Mouse (Mus musculus) MEL (cell line): Measurements from ENCODE around the gene C130032M10Rik. TPM values are rescaled to one million over a fixed set of nuclear protein-coding genes. Genes with fewer than 3 reads are reported as not detected.

ENCODE experiments used
- DNase-seq: peaks from one replicate; pipeline ENCODE4 v3.0.0; 2011; ENCODE audit warnings: low read depth, low spot score
- H3K27ac ChIP-seq: 2 replicates; pipeline ENCODE4 v1.5.1; 2012; ENCODE audit warnings: low read depth, mild to moderate bottlenecking, control low read depth, low read length, moderate library complexity; ENCODE audit not compliant: control insufficient read depth
- H3K27me3 ChIP-seq, 2 experiments: fragments of 150-350 bp in 1 of 2; sonication (generic) in 1 of 2; 2 replicates each; pipeline ENCODE4 v1.6.1; 2012; ENCODE audit warnings: low read length in 2 of 2, mild to moderate bottlenecking in 2 of 2, improper control_type of control experiment in 1 of 2, moderate library complexity in 1 of 2; ENCODE audit not compliant: insufficient read depth in 2 of 2, control insufficient read depth in 1 of 2
- H3K36me3 ChIP-seq, 2 experiments: 2 replicates each; pipeline ENCODE4 v1.6.1; 2012 to 2014; ENCODE audit warnings: low read length in 2 of 2, improper control_type of control experiment in 1 of 2, inconsistent platforms in 1 of 2, mild to moderate bottlenecking in 1 of 2; ENCODE audit not compliant: insufficient read depth in 2 of 2, control insufficient read depth in 1 of 2
- H3K4me1 ChIP-seq, 2 experiments: fragments of 150-350 bp in 1 of 2; sonication (generic) in 1 of 2; 2 replicates each; pipeline ENCODE4 v1.6.1; 2012; ENCODE audit warnings: low read length in 2 of 2, improper control_type of control experiment in 1 of 2, mild to moderate bottlenecking in 1 of 2; ENCODE audit not compliant: insufficient read depth in 2 of 2, control insufficient read depth in 1 of 2
- H3K4me3 ChIP-seq, 2 experiments: fragments of 150-350 bp in 1 of 2; sonication (generic) in 1 of 2; 2 replicates each; pipeline ENCODE4 v1.5.1; 2012; ENCODE audit warnings: low read depth in 2 of 2, low read length in 2 of 2, mild to moderate bottlenecking in 2 of 2, moderate library complexity in 2 of 2, control low read depth in 1 of 2, improper control_type of control experiment in 1 of 2; ENCODE audit not compliant: control insufficient read depth in 1 of 2, insufficient read depth in 1 of 2
- H3K79me2 ChIP-seq: 2 replicates; pipeline ENCODE4 v1.6.1; 2012; ENCODE audit warnings: mild to moderate bottlenecking, low read length, moderate library complexity; ENCODE audit not compliant: control insufficient read depth, poor library complexity, insufficient read depth
- H3K9ac ChIP-seq: 2 replicates; pipeline ENCODE4 v1.6.1; 2012; ENCODE audit warnings: low read depth, mild to moderate bottlenecking, control low read depth, low read length, moderate library complexity; ENCODE audit not compliant: control insufficient read depth, poor library complexity, severe bottlenecking
- H3K9me3 ChIP-seq: fragments of 150-350 bp; sonication (generic); replicated peaks from 2 replicates; pipeline ENCODE4 v1.6.1; 2012; ENCODE audit warnings: mild to moderate bottlenecking, low read length, improper control_type of control experiment, moderate library complexity; ENCODE audit not compliant: insufficient read depth
- CTCF ChIP-seq, 3 experiments: IDR thresholded peaks in 2 of 3; conservative IDR thresholded peaks in 1 of 3; 2 replicates each; pipeline ENCODE4 v1.5.1; 2011 to 2012; ENCODE audit warnings: low read length in 3 of 3, low read depth in 2 of 3, mild to moderate bottlenecking in 2 of 3, improper control_type of control experiment in 1 of 3, inconsistent platforms in 1 of 3, mixed read lengths in 1 of 3, moderate library complexity in 1 of 3; ENCODE audit not compliant: control insufficient read depth in 1 of 3, insufficient read depth in 1 of 3, poor library complexity in 1 of 3, severe bottlenecking in 1 of 3
- E2F4 ChIP-seq: IDR thresholded peaks from 2 replicates; pipeline ENCODE4 v1.6.1; 2011; ENCODE audit warnings: low read depth, low read length, improper control_type of control experiment, borderline replicate concordance
- ETS1 ChIP-seq: IDR thresholded peaks from 2 replicates; pipeline ENCODE4 v1.6.1; 2012; ENCODE audit warnings: low read depth, mild to moderate bottlenecking, inconsistent platforms, low read length, improper control_type of control experiment, moderate library complexity
- GABPA ChIP-seq: IDR thresholded peaks from 2 replicates; pipeline ENCODE4 v1.6.1; 2012; ENCODE audit warnings: low read depth, mild to moderate bottlenecking, inconsistent platforms, low read length, improper control_type of control experiment, moderate library complexity
- HCFC1 ChIP-seq: IDR thresholded peaks from 2 replicates; pipeline ENCODE4 v1.6.1; 2012; ENCODE audit warnings: low read depth, mild to moderate bottlenecking, inconsistent platforms, low read length, improper control_type of control experiment, moderate library complexity
- JUND ChIP-seq: IDR thresholded peaks from 2 replicates; pipeline ENCODE4 v1.6.1; 2011; ENCODE audit warnings: low read depth, mild to moderate bottlenecking, improper control_type of control experiment, low read length
- KAT2A ChIP-seq: conservative IDR thresholded peaks from 2 replicates; pipeline ENCODE4 v1.6.1; 2012; ENCODE audit warnings: low read depth, low read length, improper control_type of control experiment, inconsistent platforms
- MAX ChIP-seq: IDR thresholded peaks from 2 replicates; pipeline ENCODE4 v1.6.1; 2011; ENCODE audit warnings: low read length, improper control_type of control experiment
- MEF2A ChIP-seq: IDR thresholded peaks from 2 replicates; pipeline ENCODE4 v1.6.1; 2014; ENCODE audit warnings: low read depth, mild to moderate bottlenecking, inconsistent platforms, low read length, improper control_type of control experiment; ENCODE audit not compliant: poor library complexity, insufficient replicate concordance, severe bottlenecking; ENCODE audit errors: extremely low read depth
- NELFE ChIP-seq: IDR thresholded peaks from 2 replicates; pipeline ENCODE4 v1.6.1; 2011; ENCODE audit warnings: low read depth, low read length, improper control_type of control experiment
- NRF1 ChIP-seq: IDR thresholded peaks from 2 replicates; pipeline ENCODE4 v1.6.1; 2014; ENCODE audit warnings: low read depth, mild to moderate bottlenecking, inconsistent platforms, low read length, improper control_type of control experiment, moderate library complexity; ENCODE audit not compliant: poor library complexity, insufficient read depth, severe bottlenecking
- POLR2A ChIP-seq, 2 experiments: IDR thresholded peaks; 2 replicates each; pipeline ENCODE4 v1.6.1; 2011 to 2012; ENCODE audit warnings: low read length in 2 of 2, mild to moderate bottlenecking in 2 of 2, control low read depth in 1 of 2, improper control_type of control experiment in 1 of 2, low read depth in 1 of 2, moderate library complexity in 1 of 2; ENCODE audit not compliant: control insufficient read depth in 1 of 2, insufficient read depth in 1 of 2, poor library complexity in 1 of 2
- RAD21 ChIP-seq: IDR thresholded peaks from 2 replicates; pipeline ENCODE4 v1.6.1; 2011; ENCODE audit warnings: mild to moderate bottlenecking, low read depth, low read length, improper control_type of control experiment
- SIN3A ChIP-seq: IDR thresholded peaks from 2 replicates; pipeline ENCODE4 v1.6.1; 2012; ENCODE audit warnings: low read length, improper control_type of control experiment, inconsistent platforms
- SMC3 ChIP-seq: IDR thresholded peaks from 2 replicates; pipeline ENCODE4 v1.6.1; 2011; ENCODE audit warnings: low read depth, low read length, improper control_type of control experiment
- TAL1 ChIP-seq: IDR thresholded peaks from 2 replicates; pipeline ENCODE4 v1.6.1; 2012; ENCODE audit warnings: mild to moderate bottlenecking, inconsistent platforms, low read length, moderate library complexity, mixed read lengths
- TBP ChIP-seq: IDR thresholded peaks from 2 replicates; pipeline ENCODE4 v1.8.0; 2011; ENCODE audit warnings: low read depth, low read length, improper control_type of control experiment
- USF1 ChIP-seq: IDR thresholded peaks from 2 replicates; pipeline ENCODE4 v1.6.1; 2014; ENCODE audit warnings: low read depth, mild to moderate bottlenecking, inconsistent platforms, low read length, improper control_type of control experiment, moderate library complexity
- USF2 ChIP-seq, 2 experiments: IDR thresholded peaks; 2 replicates each; pipeline ENCODE4 v1.6.1; 2011 to 2012; ENCODE audit warnings: improper control_type of control experiment in 2 of 2, low read length in 2 of 2, borderline replicate concordance in 1 of 2, inconsistent platforms in 1 of 2, low read depth in 1 of 2, mild to moderate bottlenecking in 1 of 2; ENCODE audit not compliant: insufficient read depth in 1 of 2
- ZMIZ1 ChIP-seq: IDR thresholded peaks from 2 replicates; pipeline ENCODE4 v1.6.1; 2012; ENCODE audit warnings: low read depth, mild to moderate bottlenecking, inconsistent platforms, low read length, improper control_type of control experiment, moderate library complexity
- ZNF384 ChIP-seq: IDR thresholded peaks from 2 replicates; pipeline ENCODE4 v1.6.1; 2012; ENCODE audit warnings: low read depth, mild to moderate bottlenecking, inconsistent platforms, low read length, improper control_type of control experiment
- polyA plus RNA-seq, 2 experiments: library from polyadenylated mRNA; stranded (reverse) in 1 of 2; unstranded in 1 of 2; fragments of >175 nt in 1 of 2; fragments of >200 nt in 1 of 2; gene quantifications; 2 replicates each; pipeline versions ENCODE4 v1.2.1 to v1.2.4; 2012; ENCODE audit warnings: low replicate concordance in 2 of 2, low read depth in 1 of 2; ENCODE audit not compliant: insufficient read length in 2 of 2, insufficient read depth in 1 of 2, missing spikeins in 1 of 2
- total RNA-seq: library from RNA; depleted of rRNA; stranded (reverse); fragments of 300-350 nt; gene quantifications from 2 replicates; pipeline ENCODE4 v1.2.3, GENCODE M21; 2012

The C130032M10Rik gene
- total and polyA plus RNA-seq, 3 experiments = not detected

- no peak for DNase-seq
- H3K9me3 ChIP-seq = no peaks in the 10 kb centered on the region
- no peak for TF ChIP-seq GABPA
- TF ChIP-seq CTCF (IDR thresholded peaks at IDR 0.05 in 2 of 3, conservative IDR thresholded peaks at IDR 0.05 in 1 of 3; ENCODE audit: control insufficient read depth in 1 of 3, insufficient read depth in 1 of 3, low read depth in 2 of 3, low read length in 3 of 3, poor library complexity in 1 of 3, severe bottlenecking in 1 of 3) = no peak
- TF ChIP-seq USF1 = no peak
- no peak for TF ChIP-seq JUND
- H3K79me2 ChIP-seq = no peaks in the 10 kb centered on the region
- no peak overlapping the region for H3K27ac ChIP-seq
- H3K9ac ChIP-seq = no peak overlapping the region
- H3K4me3 ChIP-seq = no peak overlapping the region
- no peaks in the 10 kb centered on the region; a peak in 1 of 4 replicates for H3K27me3 ChIP-seq
- H3K4me1 ChIP-seq = no peaks in the 10 kb centered on the region
- H3K36me3 ChIP-seq = no peaks in the 10 kb centered on the region
Observed at GRCm38 (mm10) chr9:114484771-114485170, 30.7 kb upstream of the C130032M10Rik start.

DNA sequence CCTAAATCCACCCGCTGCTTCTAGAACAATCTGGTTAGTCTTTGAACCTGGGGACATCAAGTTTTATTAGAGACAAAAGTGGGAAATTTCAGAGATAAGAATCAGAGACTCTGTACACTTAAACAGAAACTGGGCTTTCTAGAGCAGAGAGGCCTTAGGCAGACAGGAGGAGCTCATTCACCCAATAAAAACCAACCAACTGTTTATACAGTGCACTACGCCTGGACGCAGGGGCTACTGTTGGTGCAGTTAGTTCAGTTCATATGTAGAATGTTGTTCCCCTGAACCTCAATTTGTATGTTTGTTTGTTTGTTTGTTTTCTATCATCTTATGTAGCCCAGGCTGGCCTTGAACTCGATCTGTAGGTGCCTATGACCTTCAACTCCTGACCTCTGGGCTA is 28.7 kb upstream of the C130032M10Rik start:
- no peaks in the 10 kb centered on the region; a peak in 1 of 4 replicates for H3K27me3 ChIP-seq
- no peak for TF ChIP-seq RAD21
- TF ChIP-seq NRF1 = no peak
- TF ChIP-seq MEF2A = no peak
- TF ChIP-seq ZMIZ1 = no peak
- no peak for TF ChIP-seq E2F4
- no peak for TF ChIP-seq JUND
- TF ChIP-seq TAL1 = no peak
- no peak for TF ChIP-seq HCFC1
- no peak for TF ChIP-seq ETS1
- no peak for TF ChIP-seq POLR2A (IDR thresholded peaks at IDR 0.05; ENCODE audit: control insufficient read depth in 1 of 2, insufficient read depth in 1 of 2, low read depth in 1 of 2, low read length in 2 of 2, poor library complexity in 1 of 2)
- no peak for TF ChIP-seq USF2 (IDR thresholded peaks at IDR 0.05; ENCODE audit: borderline replicate concordance in 1 of 2, insufficient read depth in 1 of 2, low read depth in 1 of 2, low read length in 2 of 2)
- no peak for TF ChIP-seq NELFE
- TF ChIP-seq USF1 = no peak
- TF ChIP-seq ZNF384 = no peak
- no peak for TF ChIP-seq KAT2A
- TF ChIP-seq SIN3A = no peak
- no peak for TF ChIP-seq TBP
- TF ChIP-seq SMC3 = no peak
- no peak for TF ChIP-seq MAX
- H3K36me3 ChIP-seq = no peaks in the 10 kb centered on the region
- H3K4me1 ChIP-seq = no peaks in the 10 kb centered on the region
- H3K79me2 ChIP-seq = no peaks in the 10 kb centered on the region
- no peak for DNase-seq
- H3K9me3 ChIP-seq = no peaks in the 10 kb centered on the region
- H3K27ac ChIP-seq = no peak overlapping the region
- H3K4me3 ChIP-seq = no peak overlapping the region
- H3K9ac ChIP-seq = no peak overlapping the region
